Mouse (Mus musculus): Measurements from ENCODE around the gene Tsga10ip. TPM values are rescaled to one million over a fixed set of nuclear protein-coding genes. Genes with fewer than 3 reads are reported as not detected.

Tsga10ip gene
- 0.22 TPM in 1 of 2 replicates, not detected in the other for polyA plus RNA-seq (2016; fragmentation: Nextera tagmentation; extraction: Ambion mirVana)

DNA sequence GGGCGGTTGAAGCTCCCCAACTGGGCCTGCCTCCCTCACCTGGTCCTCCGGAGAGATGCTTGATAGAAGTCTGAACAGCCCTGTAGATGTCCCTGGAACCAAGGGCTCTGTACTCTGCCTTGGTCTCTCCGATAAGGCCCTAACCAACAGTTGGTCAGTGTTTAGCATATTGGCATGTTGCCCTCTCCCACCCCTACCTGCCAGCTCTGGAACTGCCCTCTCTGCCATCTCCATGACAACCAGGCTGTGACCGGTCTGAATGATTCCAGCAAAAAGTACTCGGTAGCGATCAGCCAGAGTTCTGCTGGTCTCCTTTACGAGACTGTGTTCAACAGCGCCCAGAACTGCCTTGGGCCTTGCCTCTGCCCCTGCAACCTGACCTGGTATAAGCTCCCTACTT is at the start of gene Tsga10ip:
Gene Tsga10ip (minus strand): TSS at position 234 of the 400 bp plus-strand sequence.
- H3K27me3 ChIP-seq (replicated peaks) = no peaks in the 10 kb centered on the region
- peaks cover 12% of the 10 kb centered on the region for H3K4me1 ChIP-seq
- no peaks in the 10 kb centered on the region for H3K9me3 ChIP-seq (replicated peaks)
- H3K36me3 ChIP-seq = no peaks in the 10 kb centered on the region
- no peak within 1 kb of the TSS for H3K4me3 ChIP-seq
- no peak for ATAC-seq
- 80% methylated on average over 8 of the region's 8 CpGs for WGBS (ENCODE audit: insufficient replicate concordance)
- H3K27ac ChIP-seq = no peak within 1 kb of the TSS
- no peak within 1 kb of the TSS for H3K9ac ChIP-seq
- no peak within 1 kb of the TSS for H3K4me2 ChIP-seq

- no peak overlapping the region for H3K4me2 ChIP-seq
- H3K4me3 ChIP-seq = no peak overlapping the region
- WGBS (ENCODE audit: insufficient replicate concordance) = 55% methylated on average over 6 of the region's 6 CpGs
- H3K36me3 ChIP-seq = peaks cover 19% of the 10 kb centered on the region
- H3K9ac ChIP-seq = no peak overlapping the region
- no peaks in the 10 kb centered on the region for H3K9me3 ChIP-seq (replicated peaks)
- no peak for ATAC-seq
- H3K27ac ChIP-seq = no peak overlapping the region
- H3K4me1 ChIP-seq = peaks cover 43% of the 10 kb centered on the region
- H3K27me3 ChIP-seq (replicated peaks) = peaks cover 50% of the 10 kb centered on the region
Measured at GRCm38 (mm10) chr19:5451766-5452165, 49.4 kb upstream of the Tsga10ip start.

- peaks cover 11% of the 10 kb centered on the region for H3K36me3 ChIP-seq
Measured at GRCm38 (mm10) chr19:5449673-5450072, 47.3 kb upstream of the Tsga10ip start.

DNA sequence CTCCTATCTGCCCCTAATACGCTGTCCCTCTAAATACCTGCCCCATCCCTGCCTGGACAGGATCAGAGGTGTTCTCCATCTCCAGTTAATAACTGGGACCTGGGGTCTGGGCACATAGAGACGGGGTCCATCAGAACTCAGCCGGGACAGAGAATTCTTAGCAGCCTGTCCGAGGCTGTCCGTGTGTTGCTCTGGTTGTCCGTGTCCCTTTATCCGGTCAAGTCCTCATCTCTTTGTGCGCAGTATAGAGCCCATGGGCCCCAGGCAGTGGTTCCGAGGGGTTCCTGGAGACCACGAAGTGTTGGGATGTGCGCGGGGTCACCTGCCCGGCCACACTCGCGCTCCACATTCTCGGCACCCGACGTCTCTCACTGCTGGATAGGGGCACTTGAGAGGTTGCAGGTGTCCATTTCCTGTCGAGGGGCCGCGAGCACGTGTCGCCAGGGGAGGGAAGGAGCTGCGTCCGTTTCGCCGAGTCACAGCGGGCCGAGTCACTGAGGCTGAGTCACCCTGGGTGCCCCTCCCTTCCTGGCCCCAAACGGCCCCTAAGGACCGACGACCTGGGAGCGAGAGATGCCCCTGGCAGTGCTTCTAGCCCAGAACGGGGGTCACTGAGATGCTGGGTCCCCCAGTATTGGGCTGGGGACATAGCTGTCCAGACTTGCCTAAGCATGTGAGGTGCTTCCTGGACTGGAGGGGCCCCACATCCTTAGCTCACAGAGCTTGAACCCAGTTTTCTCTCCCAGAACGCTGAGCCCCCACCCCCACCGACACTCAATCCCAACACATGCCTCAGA is 46.2 kb upstream of the Tsga10ip start:
- WGBS (ENCODE audit: insufficient replicate concordance) = 6% methylated on average over 36 of the region's 36 CpGs
- peak; percentile 79 for ATAC-seq
- Histone ChIP-seq H3K4me2 (peak overlapping the region; percentile 90), H3K4me3 (peak overlapping the region; percentile 59), H3K27ac (no peak overlapping the region), H3K4me1 (peaks cover 23% of the 10 kb centered on the region), H3K36me3 (peaks cover under 1% of the 10 kb centered on the region; the same call in 1 of the 2 replicates), H3K9me3 (replicated peaks) (no peaks in the 10 kb centered on the region), H3K27me3 (replicated peaks) (peaks cover 82% of the 10 kb centered on the region), H3K9ac (peak overlapping the region; percentile 56)

More at GRCm38 (mm10) chr19:5449673-5450072, 47.3 kb upstream of the Tsga10ip start:
- ATAC-seq = no peak
- Histone ChIP-seq H3K27me3 (replicated peaks) (peaks cover 71% of the 10 kb centered on the region), H3K4me3 (no peak overlapping the region), H3K27ac (no peak overlapping the region), H3K4me2 (no peak overlapping the region), H3K9me3 (replicated peaks) (no peaks in the 10 kb centered on the region), H3K9ac (no peak overlapping the region), H3K4me1 (peaks cover 23% of the 10 kb centered on the region)
- WGBS (ENCODE audit: insufficient replicate concordance) = 59% methylated on average over 3 of the region's 3 CpGs

DNA sequence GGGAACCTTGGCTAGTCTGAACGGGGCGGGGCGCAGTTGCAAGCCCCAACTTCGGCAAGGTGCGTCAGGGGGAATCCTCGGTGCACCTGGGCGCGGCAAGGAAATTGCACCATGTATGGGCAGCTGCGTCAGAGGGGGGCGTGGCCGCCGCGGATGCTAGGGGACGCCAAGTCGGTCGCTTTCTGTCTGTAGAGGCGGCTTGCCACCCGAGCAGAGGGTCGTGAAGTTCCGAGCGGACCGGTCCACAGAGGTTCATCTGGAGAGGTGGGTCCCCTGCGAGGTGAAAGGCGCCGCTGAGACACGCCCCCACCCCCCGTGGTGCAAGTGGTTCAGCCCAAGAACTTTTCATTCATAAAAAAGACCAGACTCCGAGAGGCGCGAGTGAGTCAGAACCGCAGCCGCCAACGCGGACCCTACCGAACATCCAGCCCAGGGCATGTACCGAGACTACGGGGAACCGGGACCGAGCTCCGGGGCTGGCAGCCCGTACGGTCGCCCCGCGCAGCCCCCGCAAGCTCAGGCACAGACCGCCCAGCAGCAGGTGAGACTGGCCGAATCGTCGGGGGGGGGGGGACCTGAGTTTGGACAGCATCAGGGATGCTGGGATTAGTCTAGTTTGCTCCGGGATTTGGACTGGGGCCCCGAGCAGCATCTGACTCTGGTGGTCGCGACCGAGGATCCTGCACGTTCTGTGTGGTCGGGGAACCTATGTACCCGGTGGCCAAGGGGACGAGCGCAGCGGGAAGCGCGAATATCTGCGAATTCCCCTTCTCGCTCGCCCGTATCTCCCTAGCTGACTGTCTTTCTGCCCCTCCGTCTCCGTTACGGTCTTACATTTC is 45.4 kb upstream of the Tsga10ip start, which contains the start of gene Fosl1:
Gene Fosl1 (plus strand): TSS at position 33 of the 839 bp plus-strand sequence.
- H3K27me3 ChIP-seq (replicated peaks) = peaks cover 83% of the 10 kb centered on the region
- peak; percentile 53; the same call in 1 of the 2 replicates for ATAC-seq
- no peaks in the 10 kb centered on the region for H3K36me3 ChIP-seq
- no peaks in the 10 kb centered on the region for H3K9me3 ChIP-seq (replicated peaks)
- 1% methylated on average over 70 of the region's 70 CpGs for WGBS (ENCODE audit: insufficient replicate concordance)
- peak within 1 kb of the TSS; percentile 56 for H3K9ac ChIP-seq
- H3K4me1 ChIP-seq = peaks cover 23% of the 10 kb centered on the region
- peak within 1 kb of the TSS; percentile 59 for H3K4me3 ChIP-seq
- peak within 1 kb of the TSS; percentile 90 for H3K4me2 ChIP-seq
- no peak within 1 kb of the TSS for H3K27ac ChIP-seq

- peaks cover 78% of the 10 kb centered on the region for H3K27me3 ChIP-seq (replicated peaks)
Measured at GRCm38 (mm10) chr19:5445747-5446146, 43.4 kb upstream of the Tsga10ip start.

DNA sequence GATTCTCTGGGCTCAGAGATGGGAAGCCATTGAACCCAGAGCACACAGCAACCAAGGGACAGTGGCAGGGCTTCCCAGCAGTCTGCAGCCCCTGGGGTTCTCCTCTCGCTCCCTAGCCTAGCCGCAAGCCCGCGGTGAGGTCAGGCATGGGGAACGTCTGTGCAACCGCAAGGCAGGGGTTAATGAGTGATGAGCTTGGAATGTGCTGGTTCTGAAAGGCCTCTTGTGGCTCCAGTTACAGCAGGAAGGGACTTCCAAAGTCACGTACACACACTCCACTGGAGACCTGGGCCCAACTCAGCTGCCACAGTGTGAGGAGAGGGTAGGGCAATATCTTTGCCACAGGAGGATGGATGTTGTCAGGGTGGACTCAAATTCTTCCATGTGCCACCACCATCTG is 42.6 kb upstream of the Tsga10ip start:
- Histone ChIP-seq H3K9me3 (replicated peaks) (peaks cover 7% of the 10 kb centered on the region; the same call in 1 of the 2 replicates), H3K4me1 (peaks cover 23% of the 10 kb centered on the region), H3K36me3 (no peaks in the 10 kb centered on the region), H3K4me3 (no peak overlapping the region), H3K27ac (no peak overlapping the region), H3K9ac (no peak overlapping the region), H3K27me3 (replicated peaks) (peaks cover 70% of the 10 kb centered on the region), H3K4me2 (no peak overlapping the region)
- no peak for ATAC-seq
- WGBS (ENCODE audit: insufficient replicate concordance) = 38% methylated on average over 7 of the region's 7 CpGs

More at GRCm38 (mm10) chr19:5445747-5446146, 43.4 kb upstream of the Tsga10ip start:
- WGBS (ENCODE audit: insufficient replicate concordance) = 75% methylated on average over 5 of the region's 5 CpGs
- no peak for ATAC-seq
- H3K9me3 ChIP-seq (replicated peaks) = no peaks in the 10 kb centered on the region
- H3K27ac ChIP-seq = no peak overlapping the region
- peaks cover 23% of the 10 kb centered on the region for H3K4me1 ChIP-seq
- H3K36me3 ChIP-seq = no peaks in the 10 kb centered on the region
- H3K4me2 ChIP-seq = no peak overlapping the region
- no peak overlapping the region for H3K4me3 ChIP-seq
- no peak overlapping the region for H3K9ac ChIP-seq

- 51% methylated on average over 9 of the region's 9 CpGs for WGBS (ENCODE audit: insufficient replicate concordance)
- Histone ChIP-seq H3K4me2 (no peak overlapping the region), H3K36me3 (no peaks in the 10 kb centered on the region), H3K9me3 (replicated peaks) (peaks cover 8% of the 10 kb centered on the region; the same call in 1 of the 2 replicates), H3K27me3 (replicated peaks) (peaks cover 65% of the 10 kb centered on the region), H3K4me3 (no peak overlapping the region), H3K27ac (no peak overlapping the region), H3K4me1 (peaks cover 23% of the 10 kb centered on the region), H3K9ac (no peak overlapping the region)
- no peak for ATAC-seq
Measured at GRCm38 (mm10) chr19:5444371-5444908, 42.1 kb upstream of the Tsga10ip start.

DNA sequence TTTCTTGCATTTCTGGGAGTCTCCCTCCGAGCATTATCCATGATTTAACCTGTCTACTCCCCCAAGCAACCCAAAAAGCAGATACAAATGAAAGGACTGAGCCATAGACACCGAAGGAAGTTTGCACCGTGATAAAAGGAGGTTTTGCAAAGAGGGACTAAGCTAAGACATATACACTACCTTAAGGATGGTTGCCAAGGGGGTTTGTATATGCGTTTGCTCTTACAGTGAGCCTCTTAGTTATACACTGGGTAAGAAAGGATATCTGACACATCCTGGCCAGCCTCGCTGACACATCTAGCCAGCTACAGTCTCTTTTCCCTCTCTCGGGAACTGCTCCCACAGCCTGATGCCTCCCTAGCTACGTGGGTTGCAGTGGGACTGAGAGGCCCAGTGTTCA is 31.6 kb upstream of the Tsga10ip start:
- H3K36me3 ChIP-seq = no peaks in the 10 kb centered on the region; the same call in 1 of the 2 replicates
- H3K9me3 ChIP-seq (replicated peaks) = no peaks in the 10 kb centered on the region
- no peak overlapping the region for H3K27ac ChIP-seq
- H3K27me3 ChIP-seq (replicated peaks) = peaks cover 16% of the 10 kb centered on the region; the same call in 1 of the 2 replicates
- H3K4me3 ChIP-seq = 0 out of 2 replicates have a peak overlapping the region, but pooled peaks have one; percentile 40
- H3K4me1 ChIP-seq = peaks cover 20% of the 10 kb centered on the region
- WGBS (ENCODE audit: insufficient replicate concordance) = 46% methylated on average over 7 of the region's 7 CpGs
- no peak overlapping the region; the same call in 1 of the 2 replicates for H3K9ac ChIP-seq
- H3K4me2 ChIP-seq = peak overlapping the region; percentile 72
- ATAC-seq = no peak

GRCm38 (mm10) chr19:5432992-5433852 is 30.9 kb upstream of the Tsga10ip start:
- Histone ChIP-seq H3K27me3 (replicated peaks) (peaks cover 16% of the 10 kb centered on the region; the same call in 1 of the 2 replicates), H3K36me3 (no peaks in the 10 kb centered on the region; the same call in 1 of the 2 replicates), H3K9me3 (replicated peaks) (no peaks in the 10 kb centered on the region), H3K27ac (peak overlapping the region; percentile 68), H3K4me1 (peaks cover 20% of the 10 kb centered on the region), H3K4me2 (peak overlapping the region; percentile 72), H3K9ac (peak overlapping the region; percentile 57), H3K4me3 (peak overlapping the region; percentile 40)
- WGBS (ENCODE audit: insufficient replicate concordance) = 5% methylated on average over 16 of the region's 16 CpGs
- ATAC-seq = peak; percentile 43
